Mouse (Mus musculus): ENCODE results near the gene Gm45844. TPM values are rescaled to one million over a fixed set of nuclear protein-coding genes. Genes with fewer than 3 reads are reported as not detected.

Gm45844 gene
- polyA plus RNA-seq, 1 experiment, result 3.4 TPM

- peak within 1 kb of the TSS; percentile 86 for H3K4me3 ChIP-seq (ENCODE audit: insufficient read depth, low read length)
- peaks cover 3% of the 10 kb centered on the region; the same call in 1 of the 2 replicates for H3K4me1 ChIP-seq (ENCODE audit: control insufficient read depth, insufficient read depth, low read length)
- no peak for TF ChIP-seq POLR2A (IDR thresholded peaks at IDR 0.05; ENCODE audit: borderline replicate concordance, low read depth, low read length)
- no peak for TF ChIP-seq CTCF (IDR thresholded peaks at IDR 0.05; ENCODE audit: low read depth, low read length)
- no peak within 1 kb of the TSS for H3K27ac ChIP-seq (ENCODE audit: insufficient read depth, low read depth, low read length)
Measured at GRCm38 (mm10) chr7:7171227-7172147, 106.6 kb downstream of the Gm45844 start, which contains the start of gene Zfp418. Gene Zfp418, plus strand, starts transcription at chr7:7171330.

Other genes starting within 250 kb of the Gm45844 start
- gene Zfp954, start 156.8 kb downstream of the Gm45844 start, polyA plus RNA-seq (2012; ENCODE audit: insufficient read depth, insufficient read length, missing spikeins), result 10.4 and 11.0 TPM in 2 replicates
- 2.3 and 2.6 TPM in 2 replicates for gene Zfp773, start 141.5 kb downstream of the Gm45844 start, polyA plus RNA-seq (2012; ENCODE audit: insufficient read depth, insufficient read length, missing spikeins)
- gene Zfp418, start 107.0 kb downstream of the Gm45844 start, polyA plus RNA-seq (2012; ENCODE audit: insufficient read depth, insufficient read length, missing spikeins), result 2.9 and 3.1 TPM in 2 replicates
- 3.6 and 4.1 TPM in 2 replicates for gene Zfp772, start 68.3 kb downstream of the Gm45844 start, polyA plus RNA-seq (2012; ENCODE audit: insufficient read depth, insufficient read length, missing spikeins)
- 1.4 TPM in 1 of 2 replicates, not detected in the other for gene Vmn2r29, start 31.0 kb downstream of the Gm45844 start, polyA plus RNA-seq (2012; ENCODE audit: insufficient read depth, insufficient read length, missing spikeins)
- gene Clcn4, start 22.6 kb upstream of the Gm45844 start, polyA plus RNA-seq (2012; ENCODE audit: insufficient read depth, insufficient read length, missing spikeins), result 40.8 and 44.2 TPM in 2 replicates
- gene Vmn2r30, start 59.3 kb upstream of the Gm45844 start, polyA plus RNA-seq (2012; ENCODE audit: insufficient read depth, insufficient read length, missing spikeins), result 0.07 and 0.21 TPM in 2 replicates
- gene Gm45783, start 96.3 kb upstream of the Gm45844 start, polyA plus RNA-seq (2012; ENCODE audit: insufficient read depth, insufficient read length, missing spikeins), result not detected in 2 replicates
- gene Vmn2r31, start 121.4 kb upstream of the Gm45844 start, polyA plus RNA-seq (2012; ENCODE audit: insufficient read depth, insufficient read length, missing spikeins), result 0.09 and 0.12 TPM in 2 replicates
- gene Vmn2r32, start 201.7 kb upstream of the Gm45844 start, polyA plus RNA-seq (2012; ENCODE audit: insufficient read depth, insufficient read length, missing spikeins), result not detected in 2 replicates